Mouse (Mus musculus): Measurements from ENCODE around the gene Zcchc10.
A peak's percentile ranks its signal among the peaks of the same experiment; 100 is the strongest.
"Not testable (repeated sequence)": the region's sequence is repeated elsewhere in the genome, so short reads cannot be mapped to it uniquely, and the experiment has no call there.

The Zcchc10 gene

DNA sequence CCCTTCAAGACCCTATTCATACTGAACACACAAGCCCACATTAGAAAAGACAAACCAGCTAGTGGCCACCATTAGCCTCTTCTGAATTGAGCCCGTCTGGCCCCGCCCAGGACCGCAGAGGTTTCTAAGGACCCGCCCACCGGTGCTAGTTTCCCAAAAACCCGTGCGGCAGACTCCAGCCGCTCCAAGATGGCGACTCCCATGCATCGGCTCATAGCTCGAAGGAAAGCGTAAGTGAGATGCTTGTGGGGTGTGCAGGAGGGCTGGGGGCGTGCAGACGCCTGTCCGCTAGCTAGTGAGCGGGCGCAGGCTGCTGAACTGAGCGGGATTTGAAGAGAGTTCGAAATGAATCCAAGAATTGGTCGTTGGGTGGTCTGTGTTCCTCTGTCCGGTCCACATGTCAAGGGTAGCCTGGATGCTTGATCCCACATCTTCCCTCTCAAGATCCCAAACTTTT, at the start of gene Zcchc10:
Gene Zcchc10 (plus strand): TSS at position 168 of the 457 bp plus-strand sequence.
- peak; percentile 92 for DNase-seq (ENCODE audit: low read depth, low spot score)

DNA sequence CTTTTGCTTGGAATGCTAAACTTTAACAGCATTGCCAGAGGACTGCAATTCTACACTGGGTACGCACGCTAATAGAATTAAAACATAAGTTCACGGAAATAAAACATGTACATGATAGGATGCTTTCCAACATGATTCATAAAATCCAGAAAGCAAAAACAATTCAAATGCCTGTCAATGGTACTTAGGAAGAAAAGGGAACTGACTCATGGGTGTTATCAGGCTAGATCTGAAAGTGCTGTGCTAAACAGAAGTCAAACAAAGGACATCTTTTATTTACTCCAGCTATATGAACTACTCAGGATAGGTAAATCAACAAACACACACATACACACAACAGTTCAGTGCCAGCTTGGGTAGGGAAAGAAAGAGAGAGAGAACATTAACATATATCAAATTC, 49.1 kb upstream of the Zcchc10 start:
- no peak for DNase-seq (ENCODE audit: low read depth, low spot score)

DNA sequence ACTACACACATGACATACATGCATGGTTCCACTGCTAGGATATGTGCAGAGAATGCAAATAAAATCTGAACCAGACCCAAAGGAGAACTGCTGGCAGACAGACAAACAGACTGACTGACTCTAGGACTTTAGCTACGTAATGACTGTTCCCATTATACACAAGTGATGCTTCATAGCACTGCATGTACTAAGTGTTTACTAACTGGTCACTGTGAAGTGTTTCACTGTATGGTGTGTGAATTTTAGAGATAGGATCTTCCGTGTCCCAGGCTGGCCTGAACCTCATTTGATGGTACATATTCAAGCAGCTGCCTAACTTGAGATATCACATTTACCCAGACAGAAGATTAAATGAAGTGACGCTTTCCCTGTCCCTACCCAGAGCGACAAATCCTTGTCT, 46.1 kb upstream of the Zcchc10 start:
- DNase-seq (ENCODE audit: low read depth, low spot score): no peak

DNA sequence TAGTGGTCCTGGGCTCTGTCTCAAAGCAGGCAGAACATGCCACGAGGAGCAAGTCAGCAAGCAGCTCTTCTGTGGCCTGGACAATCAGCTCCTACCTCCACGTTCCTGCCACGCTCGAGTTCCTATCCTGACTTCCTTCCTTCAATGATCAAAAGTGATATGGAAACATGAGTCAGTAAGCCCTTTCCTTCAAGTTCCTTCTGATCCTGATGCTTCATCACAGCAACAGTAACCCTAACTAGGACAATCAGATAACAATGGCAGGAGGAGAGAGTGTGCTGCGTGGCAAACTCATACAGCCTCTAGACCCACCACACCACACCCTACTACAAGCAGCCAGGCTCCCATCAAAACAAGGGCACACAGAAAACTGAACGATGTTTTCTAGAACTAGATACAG, 38.6 kb upstream of the Zcchc10 start:
- DNase-seq (ENCODE audit: low read depth, low spot score): no peak

DNA sequence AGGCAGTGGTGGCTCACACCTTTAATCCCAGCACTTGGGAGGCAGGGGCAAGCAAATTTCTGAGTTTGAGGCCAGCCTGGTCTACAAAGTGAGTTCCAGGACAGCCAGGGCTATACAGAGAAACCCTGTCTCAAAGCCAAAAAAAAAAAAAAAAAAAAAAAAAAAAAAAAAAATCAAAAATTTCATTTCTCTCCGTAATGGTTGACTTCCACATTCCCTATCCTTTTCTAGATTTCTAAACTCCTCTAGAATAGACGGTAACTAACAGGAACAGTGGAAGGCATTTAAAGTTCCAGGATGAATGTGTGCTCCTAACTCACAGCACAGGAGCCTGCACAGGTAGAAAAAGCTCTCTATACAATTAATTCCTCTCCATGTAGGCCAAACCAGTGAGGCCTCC, 34.3 kb upstream of the Zcchc10 start:
- not testable (repeated sequence) for DNase-seq (ENCODE audit: low read depth, low spot score)

DNA sequence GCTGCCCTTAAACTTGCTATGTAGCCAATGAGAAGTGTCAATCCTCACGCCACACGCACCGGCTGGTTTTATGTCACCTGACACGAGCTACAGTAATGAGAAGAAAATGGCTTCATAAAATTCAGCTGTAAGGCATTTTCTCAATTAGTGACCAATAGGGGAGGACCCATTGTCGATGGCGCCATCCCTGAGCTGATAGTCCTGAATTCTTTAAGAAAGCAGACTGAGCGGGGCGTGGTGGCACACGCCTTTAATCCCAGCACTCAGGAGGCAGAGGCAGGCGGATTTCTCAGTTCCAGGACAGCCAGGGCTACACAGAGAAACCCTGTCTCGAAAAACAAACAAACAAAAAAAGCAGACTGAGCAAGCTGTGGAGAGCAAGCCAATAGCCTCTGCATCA, 33.6 kb upstream of the Zcchc10 start:
- no peak for DNase-seq (ENCODE audit: low read depth, low spot score)

DNA sequence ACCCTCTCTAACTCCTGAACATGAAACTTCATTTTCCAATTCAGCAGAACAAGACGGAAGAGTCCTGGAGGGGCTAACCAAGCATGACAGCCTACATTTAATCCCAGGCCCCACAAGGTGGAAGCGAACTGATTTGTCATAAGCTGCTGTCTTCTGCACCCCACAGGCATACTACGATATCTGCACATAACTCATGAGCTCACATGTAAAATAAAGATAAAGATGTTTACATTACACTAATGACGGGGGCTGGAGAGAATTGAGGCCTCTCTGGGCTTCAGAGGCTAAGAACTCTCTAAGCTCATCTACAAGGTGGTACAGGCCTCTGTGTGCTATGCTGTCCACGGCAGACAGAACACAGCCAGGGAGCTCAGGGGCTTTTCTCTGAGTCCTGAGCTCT, 30.0 kb upstream of the Zcchc10 start:
- no peak for DNase-seq (ENCODE audit: low read depth, low spot score)

DNA sequence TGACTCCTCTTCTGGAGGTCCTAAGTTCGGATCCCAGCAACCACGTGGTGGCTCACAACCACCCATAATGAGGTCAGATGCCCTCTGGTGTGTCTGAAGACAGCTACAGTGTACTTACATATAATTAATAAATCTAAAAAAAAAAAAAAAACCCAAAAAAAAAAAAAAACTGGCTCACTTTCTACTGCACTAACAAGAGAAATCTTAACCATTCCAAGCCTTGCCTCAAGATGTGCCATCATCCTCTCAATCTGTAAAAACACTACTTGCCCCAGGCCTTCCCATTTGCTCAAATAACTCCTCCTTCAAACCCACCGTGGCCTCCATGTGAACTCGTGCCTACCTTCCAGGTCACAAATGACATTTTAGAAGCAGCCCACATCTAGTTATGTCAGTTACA, 27.6 kb upstream of the Zcchc10 start:
- no peak for DNase-seq (ENCODE audit: low read depth, low spot score)

DNA sequence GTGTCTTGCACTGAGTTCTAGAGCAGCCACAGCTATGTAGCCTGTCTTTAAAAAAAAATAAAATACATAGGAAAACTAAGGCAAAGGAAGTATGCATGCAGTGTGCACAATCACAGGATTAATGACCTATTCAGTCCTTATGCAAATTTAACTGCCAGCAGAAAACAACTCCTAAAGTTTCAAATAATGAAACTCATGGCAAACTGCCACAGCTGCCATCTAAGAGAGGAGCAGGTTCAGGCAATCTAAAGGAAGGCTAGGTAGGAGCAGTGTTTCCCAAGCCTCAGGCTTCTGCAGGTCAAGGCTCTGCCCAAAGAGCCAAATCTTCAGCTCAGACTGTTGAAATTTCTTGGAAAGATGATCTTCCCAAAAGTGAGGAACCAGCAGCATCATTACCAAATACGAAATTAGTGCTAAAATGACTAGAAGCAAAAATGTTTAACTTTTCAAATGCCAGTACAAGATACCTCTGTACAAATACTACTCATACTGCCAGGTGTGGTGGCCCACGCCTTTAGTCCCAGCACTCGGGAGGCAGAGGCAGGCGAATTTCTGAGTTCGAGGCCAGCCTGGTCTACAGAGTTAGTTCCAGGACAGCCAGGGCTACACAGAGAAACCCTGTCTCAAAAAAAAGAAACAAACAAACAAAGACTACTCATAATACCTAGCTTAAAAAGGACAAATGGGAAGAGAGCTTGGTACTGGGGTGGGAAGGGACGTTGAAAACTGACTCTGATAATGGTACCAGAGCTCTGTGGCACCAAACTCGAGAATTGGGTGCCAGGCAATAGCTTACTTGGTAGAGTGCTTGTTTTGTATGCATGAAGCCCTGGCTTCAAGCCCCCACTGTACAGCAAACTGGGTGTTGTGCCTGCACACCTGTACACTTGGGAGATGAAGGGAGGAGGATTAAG, 26.3 kb upstream of the Zcchc10 start:
- no peak for DNase-seq (ENCODE audit: low read depth, low spot score)

DNA sequence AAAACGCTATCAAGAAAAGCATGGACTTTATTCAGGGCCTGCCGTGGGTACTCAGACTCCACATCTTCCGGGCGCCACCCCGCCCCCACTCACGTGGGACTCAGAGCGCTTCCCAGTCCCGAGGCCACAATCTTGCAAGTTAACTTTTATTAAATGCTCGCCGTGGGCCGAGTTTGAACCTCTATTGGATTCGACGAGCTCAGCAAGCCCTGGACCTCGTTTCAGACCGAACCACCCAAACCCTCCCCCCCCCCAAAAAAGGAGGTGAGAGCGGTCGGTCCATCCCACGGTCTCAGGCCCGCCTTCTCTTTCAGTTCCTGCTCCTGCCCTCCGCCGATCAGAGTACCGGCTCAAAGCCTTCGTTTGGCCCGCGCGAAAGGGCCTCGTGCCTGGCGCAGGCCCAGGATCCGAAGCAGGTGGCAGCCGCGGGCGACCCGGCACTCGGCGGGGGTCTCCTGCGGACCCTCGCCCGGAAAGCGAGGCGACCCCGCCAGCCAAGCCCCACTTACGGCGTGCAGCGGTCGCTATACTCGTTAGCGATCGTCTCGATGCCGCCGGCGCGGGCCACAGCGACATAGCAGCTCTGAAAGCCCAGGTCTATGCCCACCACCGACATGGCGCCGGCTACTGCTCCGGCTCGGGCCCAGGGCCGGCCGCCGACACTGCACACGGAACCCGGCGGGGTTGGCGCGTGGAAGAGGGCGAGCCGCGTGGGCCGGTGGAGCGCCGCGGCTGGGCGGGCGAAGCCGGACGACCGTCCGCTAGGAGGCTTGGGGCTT, 24.7 kb upstream of the Zcchc10 start:
- peak; percentile 86 for DNase-seq (ENCODE audit: low read depth, low spot score)

DNA sequence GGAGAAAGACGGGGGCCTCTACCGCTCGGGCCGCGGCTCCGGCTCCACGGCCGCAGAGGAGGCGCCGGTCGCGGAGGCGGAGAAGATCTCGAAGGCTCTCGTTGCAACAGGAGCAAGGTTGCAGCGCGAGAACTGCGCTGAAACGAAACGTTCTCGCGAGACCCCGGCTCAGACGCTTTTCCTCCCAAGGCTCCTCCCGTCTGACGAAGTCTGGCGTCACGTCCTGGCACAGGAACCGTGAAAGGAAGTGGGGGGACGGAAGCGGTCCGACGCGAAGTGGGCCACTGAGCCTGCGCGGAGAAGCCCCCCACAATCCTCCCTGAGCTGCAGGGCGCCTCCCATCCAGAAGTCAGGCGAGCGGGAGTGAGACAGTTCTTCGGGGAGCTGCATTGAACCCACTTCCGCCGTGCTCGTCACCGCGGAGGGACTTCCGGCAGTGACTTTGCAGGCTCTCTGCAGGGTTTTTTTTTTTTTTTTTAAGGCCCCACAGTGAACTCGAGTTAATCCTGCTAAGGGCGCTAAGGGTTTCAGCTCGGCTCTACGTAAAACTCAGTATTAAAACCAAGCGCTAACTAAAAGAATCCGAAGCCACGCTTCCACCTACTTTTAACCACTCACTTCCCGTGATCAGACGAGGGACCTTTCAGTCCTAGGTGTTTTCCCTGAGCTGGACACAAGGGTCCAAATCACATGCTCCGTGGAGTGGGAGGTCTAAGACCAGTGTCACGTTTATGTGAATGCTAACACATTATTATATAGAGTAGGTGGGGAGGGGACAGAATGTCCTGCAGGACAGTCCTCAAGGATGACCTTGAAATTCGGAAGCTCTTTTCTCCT, 23.9 kb upstream of the Zcchc10 start, which contains the start of gene Hspa4:
Gene Hspa4 (minus strand): TSS at position 128 of the 837 bp plus-strand sequence.
- DNase-seq (ENCODE audit: low read depth, low spot score): peak; percentile 100

DNA sequence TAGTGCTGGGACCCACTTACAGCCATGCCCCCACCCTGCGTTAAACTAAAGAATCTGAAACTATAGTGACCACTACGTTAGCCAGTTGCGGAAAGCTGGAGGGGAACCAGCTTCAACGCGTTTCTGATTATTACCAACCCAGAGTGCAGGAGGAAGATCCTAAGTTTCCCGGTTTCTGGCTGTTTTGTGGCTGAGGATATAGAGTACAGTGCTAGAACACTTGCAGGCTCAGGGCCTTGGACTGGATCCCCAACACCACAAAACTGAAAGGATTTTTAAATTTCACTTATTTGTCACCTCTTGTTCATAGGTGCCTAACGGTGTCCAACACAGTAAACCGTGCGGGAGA, 23.3 kb upstream of the Zcchc10 start:
- no peak for DNase-seq (ENCODE audit: low read depth, low spot score)

DNA sequence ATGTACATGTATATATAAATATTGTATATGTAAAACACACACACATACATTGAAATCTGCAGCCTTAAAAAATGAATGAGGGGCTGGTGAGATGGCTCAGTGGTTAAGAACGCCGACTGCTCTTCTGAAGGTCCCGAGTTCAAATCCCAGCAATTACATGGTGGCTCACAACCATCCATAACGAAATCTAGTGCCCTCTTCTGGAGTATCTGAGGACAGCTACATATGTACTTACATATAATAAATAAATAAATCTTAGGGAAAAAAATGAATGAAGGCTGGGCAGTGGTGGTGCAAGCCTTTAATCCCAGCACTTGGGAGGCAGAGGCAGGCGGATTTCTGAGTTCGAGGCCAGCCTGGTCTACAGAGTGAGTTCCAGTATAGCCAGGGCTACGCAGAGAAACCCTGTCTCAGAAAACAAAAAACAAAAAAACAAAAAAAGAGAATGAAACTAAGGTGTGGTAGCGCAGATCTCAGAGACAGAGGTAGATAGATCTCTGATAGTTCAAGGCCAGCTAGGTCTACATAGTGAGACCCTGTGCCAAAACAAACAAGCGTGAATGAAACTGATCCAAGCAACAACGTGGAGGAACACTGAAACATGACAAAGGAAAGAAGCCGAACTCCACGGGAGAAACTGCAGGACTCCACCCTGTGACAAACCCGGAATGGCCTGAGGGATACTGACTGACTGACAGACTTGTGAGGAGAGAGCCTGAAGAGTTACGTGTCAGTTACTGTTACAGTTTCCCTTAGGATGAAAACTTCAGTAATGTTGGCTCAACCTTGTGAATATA, 20.2 kb upstream of the Zcchc10 start:
- peak; percentile 34 for DNase-seq (ENCODE audit: low read depth, low spot score)

DNA sequence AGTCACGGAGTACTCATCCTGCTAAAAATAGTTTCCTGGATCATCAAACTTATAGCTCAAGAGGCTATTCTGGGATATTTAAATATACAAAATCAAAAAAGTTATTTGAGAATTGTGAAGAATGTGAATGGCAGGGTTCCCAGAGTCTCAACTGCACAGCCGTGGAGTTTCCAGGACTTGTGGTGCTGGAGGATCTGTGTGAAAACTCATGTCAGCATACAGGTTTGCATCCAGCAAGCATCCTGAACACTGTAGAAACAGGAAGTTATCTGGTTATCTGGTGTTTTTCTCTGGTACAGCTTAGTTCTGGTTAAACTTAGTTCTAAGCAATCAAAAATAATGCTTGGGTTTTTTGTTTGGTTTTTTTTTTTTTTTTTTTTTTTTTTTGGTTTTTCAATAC, 17.5 kb upstream of the Zcchc10 start:
- no peak for DNase-seq (ENCODE audit: low read depth, low spot score)

DNA sequence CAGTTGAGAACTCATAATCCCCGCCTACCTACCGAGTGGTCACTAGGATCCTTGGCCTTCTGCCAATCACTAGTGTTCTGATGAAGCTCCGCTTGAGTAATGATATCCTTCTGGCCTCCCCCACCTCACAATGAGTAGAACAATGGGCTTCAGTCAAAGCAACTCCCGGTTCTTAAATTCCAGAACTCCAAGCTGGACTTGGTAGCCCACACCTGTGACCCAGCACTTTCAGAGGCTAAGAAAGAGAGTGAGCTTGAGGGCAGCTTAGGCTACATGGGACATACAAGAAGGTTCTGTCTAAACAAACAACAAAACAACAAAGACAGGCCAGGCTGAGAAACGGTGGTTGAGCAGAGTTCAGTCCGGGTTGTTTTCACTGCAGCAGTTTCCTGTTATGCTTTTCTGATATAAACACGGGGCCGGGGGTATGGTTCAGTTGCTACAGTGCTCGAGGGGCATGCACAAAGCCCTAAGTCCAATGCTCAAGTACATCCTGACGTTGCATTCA, 16.9 kb upstream of the Zcchc10 start:
- no peak for DNase-seq (ENCODE audit: low read depth, low spot score)

DNA sequence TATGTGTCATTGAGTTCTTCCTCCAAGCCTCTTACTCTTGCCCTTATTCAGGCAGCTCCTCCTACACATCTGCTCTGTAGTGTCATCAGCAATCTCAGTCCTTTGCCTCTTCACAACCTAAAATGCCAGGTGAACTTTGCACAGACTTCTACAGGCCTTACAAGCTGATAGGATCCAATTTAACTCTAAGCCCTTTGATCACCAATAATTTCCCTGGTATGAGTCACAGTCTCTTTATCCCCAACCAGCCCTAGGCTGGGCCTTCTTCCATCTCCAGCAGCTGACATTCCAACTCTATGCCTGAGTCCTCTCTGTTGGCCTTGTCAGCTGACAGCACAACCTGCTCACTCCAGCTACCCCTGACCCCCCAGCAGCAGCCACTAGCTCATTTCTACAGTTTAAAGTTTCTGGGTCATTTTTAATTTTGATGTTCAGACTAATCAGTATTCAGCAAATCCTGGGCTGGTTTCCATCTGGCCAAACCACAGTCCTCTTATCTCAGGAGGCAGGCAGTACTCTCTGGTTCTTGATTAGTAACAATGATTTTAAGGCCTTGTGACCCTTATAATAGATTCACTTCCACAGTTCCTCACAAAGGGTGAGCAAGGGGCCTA, 16.1 kb upstream of the Zcchc10 start:
- DNase-seq (ENCODE audit: low read depth, low spot score): peak; percentile 40

DNA sequence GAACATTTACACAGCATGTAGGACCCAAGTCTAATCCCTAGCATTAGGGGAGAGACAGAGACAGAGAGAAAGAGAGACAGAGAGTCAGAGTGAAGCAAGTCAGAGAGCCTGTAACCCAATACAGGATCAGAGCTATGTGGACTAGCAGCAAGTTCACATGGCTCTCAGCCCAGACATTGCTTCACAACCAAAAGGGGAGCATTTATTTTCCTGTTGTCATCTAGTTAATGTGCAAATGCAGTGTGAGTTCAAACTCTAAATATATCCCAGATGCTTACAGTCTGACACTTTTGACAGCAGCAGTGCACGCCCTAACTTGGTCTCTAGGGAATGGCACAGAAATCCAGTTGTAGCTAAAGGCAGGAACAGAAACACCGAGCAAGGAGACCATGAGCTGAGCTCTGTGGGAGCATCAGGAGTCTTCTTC, 15.6 kb upstream of the Zcchc10 start:
- DNase-seq (ENCODE audit: low read depth, low spot score): peak; percentile 37

DNA sequence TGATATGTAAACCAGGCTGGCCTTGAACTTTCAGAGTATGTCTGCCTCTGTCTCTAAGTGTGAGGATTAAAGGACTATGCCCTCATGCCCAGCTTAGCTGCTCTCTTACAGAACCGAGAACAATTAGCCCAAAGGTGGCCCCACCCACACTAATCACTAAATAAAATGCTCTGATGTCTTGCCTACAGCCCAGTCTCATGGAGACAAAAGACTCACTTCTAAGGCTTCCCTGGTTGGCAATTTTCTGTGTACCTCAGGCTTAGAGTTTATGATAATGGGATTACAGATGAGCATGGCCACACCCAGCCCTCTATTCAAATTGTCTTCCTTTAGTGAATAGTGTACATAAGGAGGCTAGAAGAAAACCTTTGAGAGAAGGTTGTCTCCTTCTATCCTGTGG, 13.1 kb upstream of the Zcchc10 start:
- no peak for DNase-seq (ENCODE audit: low read depth, low spot score)

DNA sequence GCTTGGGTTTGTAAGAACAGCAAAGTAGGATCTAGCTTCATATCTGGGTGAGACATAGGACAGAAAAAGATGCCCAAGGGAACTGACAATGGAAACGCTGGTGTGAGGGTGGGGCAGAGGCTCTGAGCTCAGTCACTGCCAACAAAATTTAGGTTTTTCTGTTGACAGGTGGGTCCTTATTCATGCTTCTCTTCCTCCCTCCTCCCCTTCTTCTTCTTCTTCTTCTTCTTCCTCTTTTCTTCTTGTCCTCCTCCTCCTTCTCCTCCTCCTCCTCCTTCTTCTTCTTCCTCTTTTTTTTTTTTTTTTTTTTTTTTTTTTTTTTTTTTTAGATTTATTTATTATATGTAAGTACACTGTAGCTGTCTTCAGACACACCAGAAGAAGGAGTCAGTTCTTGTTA, 11.7 kb upstream of the Zcchc10 start:
- not testable (repeated sequence) for DNase-seq (ENCODE audit: low read depth, low spot score)

DNA sequence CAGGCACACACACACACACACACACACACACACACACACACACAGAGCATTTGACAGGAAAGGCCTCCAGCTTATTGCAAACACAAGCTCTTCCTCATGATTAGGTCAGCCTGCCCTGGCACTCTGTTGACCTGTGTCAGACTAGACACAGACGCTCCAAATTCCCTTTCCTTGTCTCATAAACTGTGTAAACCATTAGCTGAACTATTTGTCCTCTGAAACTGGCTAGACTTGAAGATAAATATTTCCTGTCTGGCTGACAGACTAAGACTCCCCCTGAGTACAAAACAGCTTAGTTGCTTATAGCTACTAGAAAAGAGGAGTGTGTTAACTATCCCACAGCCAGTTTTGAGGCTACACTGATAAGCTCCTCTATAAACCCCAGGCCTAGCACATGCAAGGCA, 9.7 kb upstream of the Zcchc10 start:
- no peak for DNase-seq (ENCODE audit: low read depth, low spot score)
